Mouse (Mus musculus) forebrain, embryonic 15.5 days (tissue): Measurements from ENCODE around the gene H2al1a. TPM values are rescaled to one million over a fixed set of nuclear protein-coding genes. Genes with fewer than 3 reads are reported as not detected.
"Not testable (repeated sequence)": the region's sequence is repeated elsewhere in the genome, so short reads cannot be mapped to it uniquely, and the experiment has no call there.

ENCODE experiments used
- ATAC-seq: fragments of 200-750 bp; cut with Nextera tagmentation; replicated peaks from 2 replicates; pipeline ENCODE4 v1.8.0; 2017; ENCODE audit warnings: mild to moderate bottlenecking, moderate TSS enrichment, moderate library complexity
- H3K27ac ChIP-seq: fragments of 300-500 bp; sonication (generic); replicated peaks from 2 replicates; pipeline ENCODE4 v1.5.1; 2015; ENCODE audit warnings: mild to moderate bottlenecking, inconsistent platforms
- H3K27me3 ChIP-seq: fragments of 300-500 bp; sonication (generic); 2 replicates; pipeline ENCODE4 v1.6.1; 2015; ENCODE audit warnings: inconsistent platforms
- H3K36me3 ChIP-seq: fragments of 300-500 bp; sonication (generic); 2 replicates; pipeline ENCODE4 v1.6.1; 2015; ENCODE audit warnings: mild to moderate bottlenecking, inconsistent platforms
- H3K4me1 ChIP-seq: fragments of 300-500 bp; sonication (generic); 2 replicates; pipeline ENCODE4 v1.6.1; 2015; ENCODE audit warnings: inconsistent platforms
- H3K4me2 ChIP-seq: fragments of 300-500 bp; sonication (generic); replicated peaks from 2 replicates; pipeline ENCODE4 v1.6.1; 2015; ENCODE audit warnings: mild to moderate bottlenecking, inconsistent platforms
- H3K4me3 ChIP-seq: fragments of 300-500 bp; sonication (generic); 2 replicates; pipeline ENCODE4 v1.5.1; 2015; ENCODE audit warnings: mild to moderate bottlenecking, inconsistent platforms
- H3K9ac ChIP-seq: fragments of 300-500 bp; sonication (generic); replicated peaks from 2 replicates; pipeline ENCODE4 v1.6.1; 2015; ENCODE audit warnings: mild to moderate bottlenecking, inconsistent platforms
- H3K9me3 ChIP-seq: fragments of 300-500 bp; sonication (generic); 2 replicates; pipeline ENCODE4 v1.6.1; 2016; ENCODE audit warnings: inconsistent platforms
- WGBS: fragments of 180-500 bp; shearing (Covaris S2); methylation state at CpG from one replicate; pipeline ENCODE4 v1.1.7; 2015; ENCODE audit warnings: mixed read lengths; 5-methylcytosine and 5-hydroxymethylcytosine counted together
- polyA plus RNA-seq: library from polyadenylated mRNA; unstranded; fragments of >200 nt; fragmentation: Nextera tagmentation; extraction: Ambion mirVana; gene quantifications from 2 replicates; pipeline ENCODE4 v1.2.1, GENCODE M21; 2015

Gene H2al1a
- not detected in 2 replicates for polyA plus RNA-seq

GRCm38 (mm10) chrX:11298957-11299356 is at the start of gene H2al1a:
Gene H2al1a (plus strand): TSS chrX:11299257.
- H3K4me2 ChIP-seq, ATAC-seq, H3K27me3 ChIP-seq, H3K4me1 ChIP-seq, H3K27ac ChIP-seq, H3K36me3 ChIP-seq, H3K4me3 ChIP-seq, H3K9ac ChIP-seq, H3K9me3 ChIP-seq: not testable (repeated sequence)
- no CpG with 5 or more reads among the region's 3 CpGs for WGBS

- Histone ChIP-seq H3K27ac (0 out of 2 replicates have a peak overlapping the region, but pooled peaks have one; percentile 37), H3K36me3 (no peaks in the 10 kb centered on the region), H3K27me3 (no peaks in the 10 kb centered on the region), H3K4me1 (no peaks in the 10 kb centered on the region), H3K4me2 (no peak overlapping the region), H3K9me3 (no peaks in the 10 kb centered on the region), H3K9ac (no peak overlapping the region), H3K4me3 (no peak overlapping the region)
- no peak for ATAC-seq
- WGBS: 16% methylated on average over 12 of the region's 12 CpGs
Measured at GRCm38 (mm10) chrX:11250155-11250554, 48.9 kb upstream of the H2al1a start.

- Histone ChIP-seq H3K4me1 (no peaks in the 10 kb centered on the region), H3K27me3 (no peaks in the 10 kb centered on the region), H3K4me3 (no peak overlapping the region), H3K27ac (no peak overlapping the region), H3K36me3 (no peaks in the 10 kb centered on the region), H3K9ac (no peak overlapping the region), H3K4me2 (no peak overlapping the region), H3K9me3 (no peaks in the 10 kb centered on the region)
- ATAC-seq: no peak
- 74% methylated on average over 5 of the region's 5 CpGs for WGBS
Measured at GRCm38 (mm10) chrX:11254062-11254461, 45.0 kb upstream of the H2al1a start.

- 59% methylated on average over 11 of the region's 11 CpGs for WGBS
Measured at GRCm38 (mm10) chrX:11254521-11255207, 44.4 kb upstream of the H2al1a start.

GRCm38 (mm10) chrX:11255564-11256360 is 43.3 kb upstream of the H2al1a start:
- no peaks in the 10 kb centered on the region for H3K27me3 ChIP-seq
- H3K4me2 ChIP-seq: no peak overlapping the region
- no peak overlapping the region for H3K27ac ChIP-seq
- ATAC-seq: no peak
- H3K4me1 ChIP-seq: no peaks in the 10 kb centered on the region
- H3K9ac ChIP-seq: no peak overlapping the region
- WGBS: 62% methylated on average over 8 of the region's 8 CpGs
- H3K9me3 ChIP-seq: no peaks in the 10 kb centered on the region
- no peak overlapping the region for H3K4me3 ChIP-seq
- H3K36me3 ChIP-seq: no peaks in the 10 kb centered on the region

More at GRCm38 (mm10) chrX:11254521-11255207, 44.4 kb upstream of the H2al1a start:
- Histone ChIP-seq H3K9me3 (no peaks in the 10 kb centered on the region), H3K27me3 (no peaks in the 10 kb centered on the region), H3K9ac (no peak overlapping the region), H3K27ac (no peak overlapping the region), H3K36me3 (no peaks in the 10 kb centered on the region), H3K4me3 (no peak overlapping the region), H3K4me2 (no peak overlapping the region), H3K4me1 (no peaks in the 10 kb centered on the region)
- ATAC-seq: no peak

- Histone ChIP-seq H3K27me3 (no peaks in the 10 kb centered on the region), H3K36me3 (no peaks in the 10 kb centered on the region), H3K4me3 (no peak overlapping the region), H3K9me3 (no peaks in the 10 kb centered on the region), H3K9ac (no peak overlapping the region), H3K27ac (no peak overlapping the region), H3K4me2 (no peak overlapping the region), H3K4me1 (peaks cover 5% of the 10 kb centered on the region; the same call in 1 of the 2 replicates)
- WGBS: 86% methylated on average over 8 of the region's 8 CpGs
- ATAC-seq: no peak
Measured at GRCm38 (mm10) chrX:11264918-11265317, 34.1 kb upstream of the H2al1a start.

GRCm38 (mm10) chrX:11267791-11268190 is 31.3 kb upstream of the H2al1a start:
- Histone ChIP-seq H3K9me3 (no peaks in the 10 kb centered on the region), H3K4me1 (peaks cover 5% of the 10 kb centered on the region; the same call in 1 of the 2 replicates), H3K4me2 (no peak overlapping the region), H3K4me3 (no peak overlapping the region), H3K27me3 (no peaks in the 10 kb centered on the region), H3K36me3 (no peaks in the 10 kb centered on the region), H3K27ac (no peak overlapping the region), H3K9ac (no peak overlapping the region)
- 61% methylated on average over 7 of the region's 7 CpGs for WGBS
- ATAC-seq: no peak

GRCm38 (mm10) chrX:11269074-11269473 is 30.0 kb upstream of the H2al1a start:
- WGBS: 71% methylated on average over 3 of the region's 3 CpGs
- H3K36me3 ChIP-seq: no peaks in the 10 kb centered on the region
- no peak overlapping the region for H3K27ac ChIP-seq
- no peak overlapping the region for H3K4me2 ChIP-seq
- peaks cover 5% of the 10 kb centered on the region; the same call in 1 of the 2 replicates for H3K4me1 ChIP-seq
- peak; percentile 76 for ATAC-seq
- no peaks in the 10 kb centered on the region for H3K27me3 ChIP-seq
- no peaks in the 10 kb centered on the region for H3K9me3 ChIP-seq
- no peak overlapping the region for H3K9ac ChIP-seq
- H3K4me3 ChIP-seq: no peak overlapping the region

GRCm38 (mm10) chrX:11273190-11273589 is 25.9 kb upstream of the H2al1a start:
- Histone ChIP-seq H3K9me3 (no peaks in the 10 kb centered on the region), H3K27ac (no peak overlapping the region), H3K36me3 (no peaks in the 10 kb centered on the region), H3K27me3 (no peaks in the 10 kb centered on the region), H3K9ac (no peak overlapping the region), H3K4me1 (no peaks in the 10 kb centered on the region), H3K4me3 (no peak overlapping the region), H3K4me2 (no peak overlapping the region)
- no peak for ATAC-seq
- whole genome bisulfite sequencing: 86% methylated on average over 3 of the region's 3 CpGs

GRCm38 (mm10) chrX:11277083-11277482 is 22.0 kb upstream of the H2al1a start:
- no peak overlapping the region for H3K27ac ChIP-seq

GRCm38 (mm10) chrX:11280741-11281140 is 18.3 kb upstream of the H2al1a start:
- Histone ChIP-seq H3K27ac (no peak overlapping the region), H3K4me3 (no peak overlapping the region), H3K36me3 (no peaks in the 10 kb centered on the region), H3K27me3 (no peaks in the 10 kb centered on the region), H3K4me2 (no peak overlapping the region), H3K9ac (no peak overlapping the region), H3K4me1 (no peaks in the 10 kb centered on the region), H3K9me3 (no peaks in the 10 kb centered on the region)
- ATAC-seq: no peak
- WGBS: 78% methylated on average over 2 of the region's 2 CpGs

More at GRCm38 (mm10) chrX:11277083-11277482, 22.0 kb upstream of the H2al1a start:
- H3K4me2 ChIP-seq: no peak overlapping the region
- H3K9ac ChIP-seq: no peak overlapping the region
- no peaks in the 10 kb centered on the region for H3K27me3 ChIP-seq
- WGBS: 58% methylated on average over 6 of the region's 6 CpGs
- no peaks in the 10 kb centered on the region for H3K9me3 ChIP-seq
- no peaks in the 10 kb centered on the region for H3K4me1 ChIP-seq
- no peaks in the 10 kb centered on the region for H3K36me3 ChIP-seq
- ATAC-seq: no peak
- H3K4me3 ChIP-seq: no peak overlapping the region

- H3K4me1 ChIP-seq: no peaks in the 10 kb centered on the region
- H3K4me3 ChIP-seq: no peak overlapping the region
- no peak overlapping the region for H3K4me2 ChIP-seq
- no peaks in the 10 kb centered on the region for H3K27me3 ChIP-seq
- H3K27ac ChIP-seq: no peak overlapping the region
- H3K9me3 ChIP-seq: no peaks in the 10 kb centered on the region
- no peaks in the 10 kb centered on the region for H3K36me3 ChIP-seq
- H3K9ac ChIP-seq: no peak overlapping the region
- ATAC-seq: no peak
- 74% methylated on average over 14 of the region's 14 CpGs for WGBS
Measured at GRCm38 (mm10) chrX:11288306-11288882, 10.7 kb upstream of the H2al1a start.
